Mouse (Mus musculus): ENCODE results near the gene Lancl1.

The Lancl1 gene

GRCm38 (mm10) chr1:67014205-67014604 is 24.5 kb downstream of the Lancl1 start:
- no peak for DNase-seq

- peak; percentile 79 for DNase-seq
Observed at GRCm38 (mm10) chr1:67010520-67010919, 28.2 kb downstream of the Lancl1 start.

- DNase-seq, result peak; percentile 94
Observed at GRCm38 (mm10) chr1:67003699-67004098, 35.0 kb downstream of the Lancl1 start.

GRCm38 (mm10) chr1:67002226-67002625 is 36.4 kb downstream of the Lancl1 start:
- DNase-seq, result peak; percentile 78

GRCm38 (mm10) chr1:67001367-67001766 is 37.3 kb downstream of the Lancl1 start:
- DNase-seq, result no peak

- no peak for DNase-seq
Observed at GRCm38 (mm10) chr1:67000484-67000883, 38.2 kb downstream of the Lancl1 start.

GRCm38 (mm10) chr1:66998601-66999000 is 40.1 kb downstream of the Lancl1 start:
- no peak for DNase-seq

- DNase-seq, result no peak
Observed at GRCm38 (mm10) chr1:66998188-66998587, 40.5 kb downstream of the Lancl1 start.

- no peak for DNase-seq
Observed at GRCm38 (mm10) chr1:66996819-66997218, 41.9 kb downstream of the Lancl1 start.

GRCm38 (mm10) chr1:66992764-66993163 is 45.9 kb downstream of the Lancl1 start:
- DNase-seq, result no peak

GRCm38 (mm10) chr1:66987558-66988190 is 51.0 kb downstream of the Lancl1 start:
- no peak for DNase-seq

- DNase-seq, result no peak
Observed at GRCm38 (mm10) chr1:66985906-66986305, 52.8 kb downstream of the Lancl1 start.

- DNase-seq, result no peak
Observed at GRCm38 (mm10) chr1:66985129-66985698, 53.5 kb downstream of the Lancl1 start.

GRCm38 (mm10) chr1:66980129-66980528 is 58.5 kb downstream of the Lancl1 start:
- DNase-seq, result no peak

- no peak for DNase-seq
Observed at GRCm38 (mm10) chr1:66975456-66975855, 63.2 kb downstream of the Lancl1 start.

GRCm38 (mm10) chr1:66964857-66965256 is 73.8 kb downstream of the Lancl1 start:
- DNase-seq, result no peak

GRCm38 (mm10) chr1:66960536-66961243 is 78.0 kb downstream of the Lancl1 start:
- no peak for DNase-seq

GRCm38 (mm10) chr1:66957361-66957760 is 81.3 kb downstream of the Lancl1 start:
- DNase-seq, result no peak

- no peak for DNase-seq
Observed at GRCm38 (mm10) chr1:66951086-66951485, 87.6 kb downstream of the Lancl1 start.
